Mouse (Mus musculus): ENCODE measurements around the gene Ctrb1.

DNA sequence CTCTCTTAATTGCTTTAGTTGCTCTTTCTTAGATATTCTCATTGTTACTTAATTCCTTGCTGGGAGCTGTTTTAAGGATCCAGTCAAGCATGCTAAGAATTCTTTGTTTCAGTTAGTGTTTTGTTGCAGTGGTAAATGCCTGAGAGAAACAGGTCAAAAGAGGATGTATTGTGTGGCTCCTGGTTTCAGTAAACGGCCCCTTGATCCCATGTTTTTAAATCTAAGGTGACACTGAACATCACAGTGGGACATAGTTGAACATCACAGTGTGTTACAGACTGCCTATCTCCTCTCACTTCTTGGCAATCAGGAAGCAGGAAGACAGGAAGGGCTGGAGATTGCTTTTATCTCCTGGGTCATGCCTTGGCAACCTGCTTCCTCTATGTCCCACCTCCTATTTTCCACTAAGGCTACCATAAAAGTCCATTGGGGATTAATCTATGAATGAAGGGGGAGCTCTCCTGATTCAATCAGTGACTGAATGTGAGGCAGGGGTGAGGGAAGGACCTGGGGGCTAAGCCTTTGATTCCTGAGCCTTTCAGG lies 33.4 kb downstream of the Ctrb1 start:
- no peak for TF ChIP-seq CTCF (IDR thresholded peaks at IDR 0.05)
- TF ChIP-seq EP300 (IDR thresholded peaks at IDR 0.05), result no peak

All from lung, postnatal 0 days (tissue).